Mouse (Mus musculus): ENCODE results near the gene Slc25a11. TPM values are rescaled to one million over a fixed set of nuclear protein-coding genes. Genes with fewer than 3 reads are reported as not detected.

The Slc25a11 gene
- total RNA-seq, 1 experiment: 97.4 TPM

GRCm38 (mm10) chr11:70612505-70612904, 34.8 kb downstream of the Slc25a11 start:
- Histone ChIP-seq H3K9ac (ENCODE audit: insufficient read depth, low read depth, low read length, poor library complexity, severe bottlenecking) (no peak overlapping the region), H3K4me1 (ENCODE audit: control insufficient read depth in 2 of 2, insufficient read depth in 2 of 2, low read length in 2 of 2, poor library complexity in 1 of 2) (peaks cover 0 to 7% of the 10 kb centered on the region in 2 experiments; a peak in 1 of 4 replicates), H3K9me3 (ENCODE audit: control insufficient read depth, insufficient read depth, low read depth, low read length) (no peaks in the 10 kb centered on the region), H3K4me3 (ENCODE audit: insufficient read depth in 1 of 2, low read depth in 1 of 2, low read length in 2 of 2, poor library complexity in 1 of 2, severe bottlenecking in 1 of 2) (no peak overlapping the region), H3K36me3 (ENCODE audit: control insufficient read depth, insufficient read depth, low read length, poor library complexity, severe bottlenecking) (peaks cover 41% of the 10 kb centered on the region), H3K27ac (ENCODE audit: insufficient read depth, low read depth, low read length, poor library complexity, severe bottlenecking) (no peak overlapping the region)
- in situ Hi-C loops (cut with MboI; ENCODE audit: low sequenced_read_pairs in 2 of 2, unreplicated experiment in 2 of 2): no loop called here
- DNase-seq (ENCODE audit: low read depth, low spot score): no peak
- no peak for TF ChIP-seq CHD2 (IDR thresholded peaks at IDR 0.05; ENCODE audit: low read depth, low read length)
- no peak for TF ChIP-seq MAFK (IDR thresholded peaks at IDR 0.05; ENCODE audit: insufficient read depth, low read depth, low read length)
- no peak for TF ChIP-seq ZNF384 (IDR thresholded peaks at IDR 0.05; ENCODE audit: low read depth, low read length)
- no peak for TF ChIP-seq HCFC1 (IDR thresholded peaks at IDR 0.05; ENCODE audit: borderline replicate concordance, insufficient read depth, low read length)
- TF ChIP-seq ZC3H11A (IDR thresholded peaks at IDR 0.05; ENCODE audit: borderline replicate concordance, low read depth, low read length): no peak

GRCm38 (mm10) chr11:70610752-70611151, 36.5 kb downstream of the Slc25a11 start:
- in situ Hi-C loops (cut with MboI; ENCODE audit: low sequenced_read_pairs in 2 of 2, unreplicated experiment in 2 of 2): no loop called here
- H3K9me3 ChIP-seq (ENCODE audit: control insufficient read depth, insufficient read depth, low read depth, low read length): no peaks in the 10 kb centered on the region
- no peak overlapping the region for H3K4me3 ChIP-seq (ENCODE audit: insufficient read depth in 1 of 2, low read depth in 1 of 2, low read length in 2 of 2, poor library complexity in 1 of 2, severe bottlenecking in 1 of 2)
- peaks cover 56% of the 10 kb centered on the region for H3K36me3 ChIP-seq (ENCODE audit: control insufficient read depth, insufficient read depth, low read length, poor library complexity, severe bottlenecking)
- TF ChIP-seq ZNF384 (IDR thresholded peaks at IDR 0.05; ENCODE audit: low read depth, low read length): no peak
- no peak for TF ChIP-seq CHD2 (IDR thresholded peaks at IDR 0.05; ENCODE audit: low read depth, low read length)
- no peak for TF ChIP-seq MAFK (IDR thresholded peaks at IDR 0.05; ENCODE audit: insufficient read depth, low read depth, low read length)
- no peak for TF ChIP-seq ZC3H11A (IDR thresholded peaks at IDR 0.05; ENCODE audit: borderline replicate concordance, low read depth, low read length)
- TF ChIP-seq HCFC1 (IDR thresholded peaks at IDR 0.05; ENCODE audit: borderline replicate concordance, insufficient read depth, low read length): no peak
- H3K9ac ChIP-seq (ENCODE audit: insufficient read depth, low read depth, low read length, poor library complexity, severe bottlenecking): no peak overlapping the region
- no peak for DNase-seq (ENCODE audit: low read depth, low spot score)
- H3K4me1 ChIP-seq (ENCODE audit: control insufficient read depth in 2 of 2, insufficient read depth in 2 of 2, low read length in 2 of 2, poor library complexity in 1 of 2): peaks cover 0 to 6% of the 10 kb centered on the region in 2 experiments; a peak in 1 of 4 replicates
- no peak overlapping the region for H3K27ac ChIP-seq (ENCODE audit: insufficient read depth, low read depth, low read length, poor library complexity, severe bottlenecking)

- H3K9ac ChIP-seq (ENCODE audit: insufficient read depth, low read depth, low read length, poor library complexity, severe bottlenecking): peak overlapping the region; percentile 44; the same call in 1 of the 2 replicates
- peaks cover 65% of the 10 kb centered on the region for H3K36me3 ChIP-seq (ENCODE audit: control insufficient read depth, insufficient read depth, low read length, poor library complexity, severe bottlenecking)
- peak overlapping the region; percentile 51 to 59; a peak in 3 of 4 replicates for H3K4me3 ChIP-seq (ENCODE audit: insufficient read depth in 1 of 2, low read depth in 1 of 2, low read length in 2 of 2, poor library complexity in 1 of 2, severe bottlenecking in 1 of 2)
- in situ Hi-C loops (cut with MboI; ENCODE audit: low sequenced_read_pairs in 2 of 2, unreplicated experiment in 2 of 2): no loop called here
- DNase-seq (ENCODE audit: low read depth, low spot score): peak; percentile 55
- no peak for TF ChIP-seq MAFK (IDR thresholded peaks at IDR 0.05; ENCODE audit: insufficient read depth, low read depth, low read length)
- H3K4me1 ChIP-seq (ENCODE audit: control insufficient read depth in 2 of 2, insufficient read depth in 2 of 2, low read length in 2 of 2, poor library complexity in 1 of 2): peaks cover 0 to 6% of the 10 kb centered on the region in 2 experiments; a peak in 1 of 4 replicates
- H3K27ac ChIP-seq (ENCODE audit: insufficient read depth, low read depth, low read length, poor library complexity, severe bottlenecking): no peak overlapping the region
- no peaks in the 10 kb centered on the region for H3K9me3 ChIP-seq (ENCODE audit: control insufficient read depth, insufficient read depth, low read depth, low read length)
Observed at GRCm38 (mm10) chr11:70608381-70609066, 38.8 kb downstream of the Slc25a11 start.

- no peak overlapping the region for H3K4me3 ChIP-seq (ENCODE audit: insufficient read depth in 1 of 2, low read depth in 1 of 2, low read length in 2 of 2, poor library complexity in 1 of 2, severe bottlenecking in 1 of 2)
- H3K9ac ChIP-seq (ENCODE audit: insufficient read depth, low read depth, low read length, poor library complexity, severe bottlenecking): no peak overlapping the region
- H3K36me3 ChIP-seq (ENCODE audit: control insufficient read depth, insufficient read depth, low read length, poor library complexity, severe bottlenecking): peaks cover 58% of the 10 kb centered on the region
- DNase-seq (ENCODE audit: low read depth, low spot score): no peak
- H3K9me3 ChIP-seq (ENCODE audit: control insufficient read depth, insufficient read depth, low read depth, low read length): no peaks in the 10 kb centered on the region
- H3K27ac ChIP-seq (ENCODE audit: insufficient read depth, low read depth, low read length, poor library complexity, severe bottlenecking): no peak overlapping the region
- in situ Hi-C loops (cut with MboI; ENCODE audit: low sequenced_read_pairs in 2 of 2, unreplicated experiment in 2 of 2): no loop called here
- TF ChIP-seq CHD2 (IDR thresholded peaks at IDR 0.05; ENCODE audit: low read depth, low read length) (no peak), ZC3H11A (IDR thresholded peaks at IDR 0.05; ENCODE audit: borderline replicate concordance, low read depth, low read length) (no peak), MAFK (IDR thresholded peaks at IDR 0.05; ENCODE audit: insufficient read depth, low read depth, low read length) (no peak), ZNF384 (IDR thresholded peaks at IDR 0.05; ENCODE audit: low read depth, low read length) (no peak), HCFC1 (IDR thresholded peaks at IDR 0.05; ENCODE audit: borderline replicate concordance, insufficient read depth, low read length) (no peak)
- peaks cover 0 to 4% of the 10 kb centered on the region in 2 experiments; a peak in 1 of 4 replicates for H3K4me1 ChIP-seq (ENCODE audit: control insufficient read depth in 2 of 2, insufficient read depth in 2 of 2, low read length in 2 of 2, poor library complexity in 1 of 2)
Observed at GRCm38 (mm10) chr11:70607611-70608010, 39.7 kb downstream of the Slc25a11 start.
